Mouse (Mus musculus): ENCODE data around the gene Zic4. TPM values are rescaled to one million over a fixed set of nuclear protein-coding genes. Genes with fewer than 3 reads are reported as not detected.

Gene Zic4
- 4.2 TPM for polyA plus RNA-seq (2015; fragmentation: Illumina TruSeq; extraction: RNeasy Lipid Tissue Mini Kit (QIAGEN cat#74804); ENCODE audit: low read depth, low replicate concordance)

GRCm38 (mm10) chr9:91361856-91362601 is at the start of gene Zic4:
Gene Zic4 (plus strand): TSS chr9:91362413.

GRCm38 (mm10) chr9:91365664-91366063 is 3.5 kb downstream of the Zic4 start, which contains the start of gene Zic1:
Gene Zic1 (minus strand): TSS chr9:91365810.

Other genes starting within 250 kb of the Zic4 start
- 22.7 TPM for gene Zic1, start 3.4 kb downstream of the Zic4 start, polyA plus RNA-seq (2015; fragmentation: Illumina TruSeq; extraction: RNeasy Lipid Tissue Mini Kit (QIAGEN cat#74804); ENCODE audit: low read depth, low replicate concordance)

Measured in brain, adult 10 weeks (tissue).